Mouse (Mus musculus) midbrain, embryonic 10.5 days (tissue): Measurements from ENCODE around the gene Vmn2r116. TPM values are rescaled to one million over a fixed set of nuclear protein-coding genes. Genes with fewer than 3 reads are reported as not detected.
"Not testable (repeated sequence)": the region's sequence is repeated elsewhere in the genome, so short reads cannot be mapped to it uniquely, and the experiment has no call there.

ENCODE experiments used
- DNase-seq: peaks from one replicate; pipeline ENCODE4 v3.0.0-alpha.2; 2017; ENCODE audit warnings: low spot score
- H3K27ac ChIP-seq: fragments of 300-500 bp; sonication (generic); replicated peaks from 2 replicates; pipeline ENCODE4 v1.5.1; 2016; ENCODE audit warnings: mild to moderate bottlenecking
- H3K27me3 ChIP-seq: fragments of 300-500 bp; sonication (generic); 2 replicates; pipeline ENCODE4 v1.6.1; 2016; ENCODE audit warnings: low read depth, mild to moderate bottlenecking; ENCODE audit not compliant: poor library complexity, severe bottlenecking
- H3K36me3 ChIP-seq: fragments of 300-500 bp; sonication (generic); 2 replicates; pipeline ENCODE4 v1.6.1; 2016; ENCODE audit warnings: mild to moderate bottlenecking, moderate library complexity
- H3K4me1 ChIP-seq: fragments of 300-500 bp; sonication (generic); 2 replicates; pipeline ENCODE4 v1.6.1; 2016
- H3K4me3 ChIP-seq: fragments of 300-500 bp; sonication (generic); 2 replicates; pipeline ENCODE4 v1.5.1; 2016; ENCODE audit warnings: mild to moderate bottlenecking, moderate library complexity
- H3K9me3 ChIP-seq: fragments of 300-500 bp; sonication (generic); replicated peaks from 2 replicates; pipeline ENCODE4 v1.6.1; 2016; ENCODE audit warnings: mild to moderate bottlenecking
- WGBS: fragments of 180-500 bp; shearing (Covaris S2); methylation state at CpG from one replicate; pipeline ENCODE4 v1.1.7; 2016; 5-methylcytosine and 5-hydroxymethylcytosine counted together
- polyA plus RNA-seq: library from polyadenylated mRNA; unstranded; fragments of >200 nt; fragmentation: Nextera tagmentation; extraction: Ambion mirVana; gene quantifications from 2 replicates; pipeline ENCODE4 v1.2.1, GENCODE M21; 2016

Gene Vmn2r116
- not detected in 2 replicates for polyA plus RNA-seq

GRCm38 (mm10) chr17:23384304-23384703 is at the start of gene Vmn2r116:
Vmn2r116 (plus strand) TSS chr17:23384604.
- H3K27ac ChIP-seq, DNase-seq, H3K27me3 ChIP-seq, H3K36me3 ChIP-seq, H3K4me1 ChIP-seq, H3K9me3 ChIP-seq, H3K4me3 ChIP-seq: not testable (repeated sequence)

DNA sequence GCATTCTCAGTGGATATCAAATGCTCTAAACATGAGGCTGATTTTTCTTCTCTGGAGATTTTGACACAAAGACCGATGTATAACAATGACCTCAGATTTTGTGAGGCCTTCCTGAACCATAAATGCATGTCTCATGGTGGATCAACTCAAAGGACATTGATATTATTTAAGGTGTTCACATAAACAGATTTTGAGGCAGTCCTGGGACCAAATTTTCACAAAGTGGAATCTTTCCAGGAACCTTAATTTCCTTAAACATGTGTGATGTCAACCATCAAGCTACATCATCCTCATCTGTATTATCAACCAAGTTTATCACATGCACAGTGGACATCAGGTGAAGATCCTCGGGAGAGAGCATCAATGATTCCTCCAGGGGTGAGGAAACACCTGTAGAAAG is 41.0 kb upstream of the Vmn2r116 start, which contains the start of gene Vmn2r115:
Gene Vmn2r115 (plus strand): TSS at position 301 of the 400 bp plus-strand sequence.
- H3K9me3 ChIP-seq, H3K27ac ChIP-seq, H3K4me3 ChIP-seq, H3K4me1 ChIP-seq, H3K36me3 ChIP-seq, DNase-seq, H3K27me3 ChIP-seq: not testable (repeated sequence)
- 45% methylated on average over 2 of the region's 2 CpGs for WGBS

GRCm38 (mm10) chr17:23351644-23352043 is 32.8 kb upstream of the Vmn2r116 start:
- WGBS = 76% methylated on average over 1 of the region's 1 CpGs
- H3K4me1 ChIP-seq = no peaks in the 10 kb centered on the region
- H3K27me3 ChIP-seq = no peaks in the 10 kb centered on the region
- no peak for DNase-seq
- no peak overlapping the region for H3K27ac ChIP-seq
- H3K9me3 ChIP-seq = peaks cover 10% of the 10 kb centered on the region; the same call in 1 of the 2 replicates
- no peaks in the 10 kb centered on the region for H3K36me3 ChIP-seq
- H3K4me3 ChIP-seq = no peak overlapping the region

GRCm38 (mm10) chr17:23433150-23433679 is 48.8 kb downstream of the Vmn2r116 start:
- no peaks in the 10 kb centered on the region for H3K36me3 ChIP-seq
- no peak overlapping the region for H3K4me3 ChIP-seq
- 80% methylated on average over 6 of the region's 6 CpGs for WGBS
- peaks cover 15% of the 10 kb centered on the region for H3K9me3 ChIP-seq
- H3K4me1 ChIP-seq = no peaks in the 10 kb centered on the region
- peak; percentile 11 for DNase-seq
- no peak overlapping the region for H3K27ac ChIP-seq
- no peaks in the 10 kb centered on the region for H3K27me3 ChIP-seq

Other genes with a start within 250 kb of the Vmn2r116 start
- 12.8 and 16.5 TPM in 2 replicates for gene Zfp40, start 191.4 kb upstream of the Vmn2r116 start, polyA plus RNA-seq
- not detected in 2 replicates for gene Vmn2r114, start 72.1 kb upstream of the Vmn2r116 start, polyA plus RNA-seq
- gene Vmn2r115, start 40.9 kb upstream of the Vmn2r116 start, polyA plus RNA-seq = not detected in 2 replicates
- gene Vmn2r117, start 95.1 kb downstream of the Vmn2r116 start, polyA plus RNA-seq = not detected in 2 replicates
- gene Zfp213, start 179.6 kb downstream of the Vmn2r116 start, polyA plus RNA-seq = 27.5 and 28.7 TPM in 2 replicates
- gene Zfp13, start 214.9 kb downstream of the Vmn2r116 start, polyA plus RNA-seq = 19.8 and 25.7 TPM in 2 replicates
- gene Zscan10, start 216.3 kb downstream of the Vmn2r116 start, polyA plus RNA-seq = 0.12 and 0.19 TPM in 2 replicates